Mouse (Mus musculus) kidney, embryonic 14.5 days (tissue): ENCODE measurements around the gene Fndc3b. TPM values are rescaled to one million over a fixed set of nuclear protein-coding genes. Genes with fewer than 3 reads are reported as not detected.

Experiments used
- ATAC-seq: fragments of 200-750 bp; cut with Nextera tagmentation; 2 replicates; pipeline ENCODE4 v1.8.0; 2017; ENCODE audit warnings: moderate number of reproducible peaks, mild to moderate bottlenecking, moderate TSS enrichment, moderate library complexity; ENCODE audit not compliant: low FRiP score, low TSS enrichment
- H3K27ac ChIP-seq: fragments of 300-500 bp; sonication (generic); 2 replicates; pipeline ENCODE4 v1.5.1; 2014; ENCODE audit warnings: low read depth, mild to moderate bottlenecking, low read length, moderate library complexity, mixed read lengths
- H3K27me3 ChIP-seq: fragments of 300-500 bp; sonication (generic); 2 replicates; pipeline ENCODE4 v1.6.1; 2014; ENCODE audit warnings: mild to moderate bottlenecking, low read length; ENCODE audit not compliant: control insufficient read depth, insufficient read depth
- H3K36me3 ChIP-seq: fragments of 300-500 bp; sonication (generic); 2 replicates; pipeline ENCODE4 v1.6.1; 2014; ENCODE audit warnings: low read length, mixed read lengths; ENCODE audit not compliant: control insufficient read depth, insufficient read depth
- H3K4me1 ChIP-seq: fragments of 300-500 bp; sonication (generic); 2 replicates; pipeline ENCODE4 v1.6.1; 2014; ENCODE audit warnings: low read length, mixed read lengths; ENCODE audit not compliant: control insufficient read depth, insufficient read depth
- H3K4me2 ChIP-seq: fragments of 300-500 bp; sonication (generic); replicated peaks from 2 replicates; pipeline ENCODE4 v1.6.1; 2014; ENCODE audit warnings: low read depth, mild to moderate bottlenecking, low read length
- H3K4me3 ChIP-seq: fragments of 300-500 bp; sonication (generic); 2 replicates; pipeline ENCODE4 v1.5.1; 2014; ENCODE audit warnings: mild to moderate bottlenecking, low read length
- H3K9ac ChIP-seq: fragments of 300-500 bp; sonication (generic); 2 replicates; pipeline ENCODE4 v1.6.1; 2014; ENCODE audit warnings: low read depth, mild to moderate bottlenecking, low read length, moderate library complexity
- H3K9me3 ChIP-seq: fragments of 300-500 bp; sonication (generic); 2 replicates; pipeline ENCODE4 v1.6.1; 2016; ENCODE audit warnings: low read length; ENCODE audit not compliant: control insufficient read depth
- WGBS: fragments of 180-500 bp; shearing (Covaris S2); extraction: QIAGEN DNeasy Blood & Tissue Kit; methylation state at CpG from one replicate; pipeline ENCODE4 v1.1.7; 2014; 5-methylcytosine and 5-hydroxymethylcytosine counted together
- polyA plus RNA-seq: library from polyadenylated mRNA; unstranded; fragments of >200 nt; fragmentation: Nextera tagmentation; extraction: Ambion mirVana; gene quantifications from 2 replicates; pipeline ENCODE4 v1.2.1, GENCODE M21; 2014

The Fndc3b gene
- polyA plus RNA-seq, 1 experiment from 2014 or later: 28.7 TPM

DNA sequence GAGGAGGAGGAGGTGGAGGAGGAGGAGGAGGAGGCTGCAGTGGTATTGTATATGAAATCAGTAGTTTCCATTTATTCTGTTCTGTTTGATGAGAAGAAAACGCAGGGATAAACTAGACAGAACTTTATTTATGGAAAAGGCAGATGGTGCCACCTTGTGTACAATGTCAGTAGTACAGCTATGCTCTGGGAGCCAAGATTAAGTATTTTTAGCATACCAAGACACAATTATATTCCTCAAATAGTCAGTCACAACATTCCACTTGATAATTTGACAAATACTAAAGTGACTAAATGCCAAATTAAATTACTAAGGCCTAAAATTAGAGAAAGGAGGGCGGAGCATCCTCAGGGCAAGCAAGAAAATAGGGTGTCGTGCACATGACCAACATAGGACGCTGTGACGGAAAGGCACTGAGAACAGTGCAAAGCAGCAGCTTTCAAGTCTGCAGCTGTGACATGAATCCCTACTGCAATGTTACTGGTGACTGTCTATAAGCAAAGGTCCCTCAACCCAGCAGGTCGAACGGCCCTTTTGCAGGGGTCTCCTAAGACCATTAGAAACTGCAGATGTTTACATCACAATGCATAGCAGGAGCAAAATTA, 244.7 kb downstream of the Fndc3b start:
- WGBS: 78% methylated on average over 7 of the region's 7 CpGs
- Histone ChIP-seq H3K4me1 (no peaks in the 10 kb centered on the region), H3K9me3 (no peaks in the 10 kb centered on the region), H3K4me3 (no peak overlapping the region), H3K9ac (no peak overlapping the region), H3K27me3 (no peaks in the 10 kb centered on the region), H3K36me3 (peaks cover 71% of the 10 kb centered on the region), H3K4me2 (no peak overlapping the region), H3K27ac (no peak overlapping the region)
- ATAC-seq: no peak

DNA sequence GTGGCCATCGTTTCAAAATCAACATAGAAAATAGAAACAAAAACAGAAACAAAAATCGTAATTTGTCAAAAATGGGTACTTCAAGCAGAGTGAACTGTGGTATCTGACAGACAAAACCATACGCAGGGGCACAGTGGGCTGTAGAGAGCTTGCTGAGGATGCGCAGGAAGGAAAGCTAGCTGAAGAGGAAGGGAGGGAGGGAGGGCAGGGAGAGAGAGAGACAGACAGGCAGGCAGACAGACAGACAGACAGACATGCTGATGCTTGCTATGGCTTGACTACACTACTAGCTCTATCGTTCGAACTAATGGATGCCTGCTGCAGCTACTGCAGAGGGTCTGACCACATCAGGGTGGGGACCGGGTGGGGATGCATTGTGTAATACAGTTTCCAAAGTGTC, 247.7 kb downstream of the Fndc3b start:
- H3K4me3 ChIP-seq: no peak overlapping the region
- H3K27ac ChIP-seq: no peak overlapping the region
- peaks cover 80% of the 10 kb centered on the region for H3K36me3 ChIP-seq
- ATAC-seq: no peak
- WGBS: 93% methylated on average over 7 of the region's 7 CpGs
- no peaks in the 10 kb centered on the region for H3K9me3 ChIP-seq
- H3K27me3 ChIP-seq: no peaks in the 10 kb centered on the region
- H3K9ac ChIP-seq: no peak overlapping the region
- no peak overlapping the region for H3K4me2 ChIP-seq
- H3K4me1 ChIP-seq: no peaks in the 10 kb centered on the region

DNA sequence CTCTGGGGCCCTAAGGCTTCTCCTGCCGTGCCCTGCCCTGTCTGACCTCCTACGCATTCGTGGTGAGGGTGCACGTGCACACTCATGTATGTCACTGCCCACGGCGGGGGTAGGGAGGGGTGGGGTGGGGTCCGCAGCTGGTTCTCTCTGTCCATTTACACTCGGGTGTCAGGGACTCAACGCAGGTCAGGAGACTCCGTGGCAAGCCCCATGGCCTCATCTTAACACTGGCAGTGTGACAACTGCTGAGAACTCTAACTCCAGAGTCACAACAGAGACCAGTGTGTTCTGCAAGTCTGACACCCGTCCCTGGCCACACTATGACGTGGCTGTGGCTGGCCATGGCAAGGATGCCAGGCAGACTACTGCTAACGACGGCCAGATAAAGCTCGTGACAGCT, 248.2 kb downstream of the Fndc3b start:
- WGBS: 83% methylated on average over 15 of the region's 15 CpGs

DNA sequence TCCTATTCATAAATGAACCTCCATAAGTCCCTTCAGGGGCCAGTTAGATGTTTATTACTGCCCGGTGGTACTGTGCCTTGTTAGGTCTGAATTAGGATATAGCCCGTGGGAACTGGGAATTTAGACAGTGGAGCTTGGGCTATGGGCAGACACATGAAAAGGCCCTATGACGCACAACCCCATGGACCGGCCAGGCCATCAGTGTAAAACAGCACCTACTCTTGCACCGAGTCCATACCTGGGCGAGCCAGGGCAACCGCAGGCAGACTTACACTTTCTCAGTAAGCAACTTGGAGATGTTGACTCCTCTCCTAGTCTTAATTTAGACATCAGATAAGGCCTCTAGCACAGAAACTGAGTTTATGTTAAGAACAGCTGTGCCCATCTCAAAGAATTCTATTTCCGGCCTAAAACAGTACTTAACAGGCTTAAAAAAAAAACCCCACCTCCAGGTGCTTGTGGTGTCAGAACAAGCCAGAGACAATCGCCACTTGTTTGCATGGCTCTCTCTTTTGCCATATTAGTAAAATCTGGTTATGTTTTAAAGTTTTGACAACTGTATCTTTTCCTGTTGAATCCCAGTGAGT, 248.7 kb downstream of the Fndc3b start:
- Histone ChIP-seq H3K4me2 (no peak overlapping the region), H3K9ac (no peak overlapping the region), H3K27me3 (no peaks in the 10 kb centered on the region), H3K4me3 (no peak overlapping the region), H3K9me3 (no peaks in the 10 kb centered on the region), H3K4me1 (no peaks in the 10 kb centered on the region), H3K36me3 (peaks cover 82% of the 10 kb centered on the region), H3K27ac (no peak overlapping the region)
- 91% methylated on average over 9 of the region's 9 CpGs for WGBS
- no peak for ATAC-seq

More for the DNA sequence above, 248.2 kb downstream of the Fndc3b start:
- Histone ChIP-seq H3K9ac (no peak overlapping the region), H3K27ac (no peak overlapping the region), H3K36me3 (peaks cover 79% of the 10 kb centered on the region), H3K4me2 (no peak overlapping the region), H3K9me3 (no peaks in the 10 kb centered on the region), H3K27me3 (no peaks in the 10 kb centered on the region), H3K4me1 (no peaks in the 10 kb centered on the region), H3K4me3 (no peak overlapping the region)
- ATAC-seq: no peak

DNA sequence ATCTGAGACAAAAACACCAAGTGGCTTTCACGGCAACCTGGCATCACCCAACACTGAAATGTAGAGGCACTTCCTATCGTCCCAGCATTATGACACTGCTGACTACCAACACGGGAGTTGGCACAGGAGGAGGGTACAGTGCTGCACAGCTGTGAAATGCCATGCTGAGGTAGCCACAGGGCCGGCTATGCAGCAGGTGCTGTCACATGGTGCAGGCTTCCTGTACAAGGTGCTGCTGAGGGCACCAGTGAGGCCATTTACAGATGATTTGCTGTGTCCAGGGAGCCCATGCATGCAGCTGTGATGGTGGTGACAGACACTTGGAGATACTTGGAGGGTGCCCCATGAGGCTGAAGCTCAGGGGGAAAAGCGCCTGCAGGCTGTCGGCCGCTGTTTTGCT, 249.2 kb downstream of the Fndc3b start:
- H3K9me3 ChIP-seq: no peaks in the 10 kb centered on the region
- no peaks in the 10 kb centered on the region for H3K4me1 ChIP-seq
- 91% methylated on average over 7 of the region's 7 CpGs for WGBS
- ATAC-seq: no peak
- H3K4me3 ChIP-seq: no peak overlapping the region
- H3K27me3 ChIP-seq: no peaks in the 10 kb centered on the region
- no peak overlapping the region for H3K4me2 ChIP-seq
- H3K9ac ChIP-seq: no peak overlapping the region
- H3K36me3 ChIP-seq: peaks cover 82% of the 10 kb centered on the region
- no peak overlapping the region for H3K27ac ChIP-seq

DNA sequence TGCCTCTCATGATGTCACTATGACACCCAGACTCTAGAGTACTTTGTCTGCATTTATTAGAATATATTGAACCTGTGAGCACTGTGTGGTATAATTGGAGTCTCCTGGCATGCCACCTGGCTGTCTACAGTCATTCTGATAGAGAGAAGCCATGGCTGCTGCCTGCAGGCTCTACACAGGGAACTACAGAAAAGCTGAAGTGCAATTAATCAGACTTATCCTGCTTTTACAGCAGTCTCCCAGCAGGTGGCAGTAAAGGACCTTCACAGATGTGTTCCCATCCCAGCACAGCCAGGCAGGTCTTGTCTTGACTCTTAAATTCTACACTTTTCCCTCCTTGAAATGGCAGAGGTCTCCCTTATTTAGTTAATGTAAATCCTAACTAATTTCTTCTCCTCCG, 250.1 kb downstream of the Fndc3b start:
- Histone ChIP-seq H3K9ac (no peak overlapping the region), H3K9me3 (no peaks in the 10 kb centered on the region), H3K4me1 (no peaks in the 10 kb centered on the region), H3K27me3 (no peaks in the 10 kb centered on the region), H3K4me3 (no peak overlapping the region), H3K36me3 (peaks cover 89% of the 10 kb centered on the region), H3K4me2 (no peak overlapping the region), H3K27ac (no peak overlapping the region)
- 0 out of 2 replicates have a peak, but pooled peaks have one; percentile 51 for ATAC-seq
- 50% methylated on average over 1 of the region's 1 CpGs for WGBS

DNA sequence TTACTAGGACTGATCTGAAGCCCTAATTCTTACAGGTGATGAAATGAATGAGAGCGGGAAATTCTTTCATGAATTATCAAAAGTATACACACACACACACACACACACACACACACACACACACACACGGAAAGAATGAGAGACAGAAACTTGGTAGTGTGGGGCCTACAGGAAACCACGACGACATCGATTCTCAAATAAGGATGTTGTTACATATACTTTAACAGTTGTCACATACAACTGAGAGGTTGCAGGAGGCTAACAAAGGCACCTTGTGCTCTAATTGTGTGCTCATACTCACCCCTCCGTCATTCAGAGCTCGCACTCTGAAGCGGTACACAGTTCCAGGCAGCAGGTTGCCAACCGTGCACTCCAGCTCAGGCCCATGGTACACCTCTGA, 252.7 kb downstream of the Fndc3b start:
- H3K27me3 ChIP-seq: no peaks in the 10 kb centered on the region
- no peak for ATAC-seq
- 93% methylated on average over 9 of the region's 9 CpGs for WGBS
- H3K4me1 ChIP-seq: no peaks in the 10 kb centered on the region
- H3K9me3 ChIP-seq: no peaks in the 10 kb centered on the region
- H3K4me3 ChIP-seq: no peak overlapping the region
- no peak overlapping the region for H3K4me2 ChIP-seq
- no peak overlapping the region for H3K9ac ChIP-seq
- peaks cover 93% of the 10 kb centered on the region for H3K36me3 ChIP-seq
- no peak overlapping the region for H3K27ac ChIP-seq

DNA sequence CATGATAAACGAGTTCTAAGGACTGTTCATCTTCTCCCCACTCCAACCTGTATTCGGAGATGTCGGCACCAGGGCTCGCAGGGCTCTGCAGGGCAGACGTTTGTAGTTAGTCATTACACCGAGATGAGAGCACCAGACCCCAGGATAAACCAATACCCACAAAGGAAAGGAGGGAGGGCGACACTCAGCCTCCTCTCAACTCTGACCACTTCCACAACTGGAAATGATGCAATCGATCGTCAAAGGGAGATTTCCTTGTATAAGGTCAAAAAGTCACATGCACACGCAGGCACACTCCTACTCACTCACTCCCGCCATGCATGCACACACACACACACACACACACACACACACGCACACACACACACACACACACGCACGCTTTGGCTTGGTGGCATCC, 254.6 kb downstream of the Fndc3b start:
- H3K36me3 ChIP-seq: peaks cover 92% of the 10 kb centered on the region
- H3K4me1 ChIP-seq: no peaks in the 10 kb centered on the region
- H3K4me3 ChIP-seq: no peak overlapping the region
- no peaks in the 10 kb centered on the region for H3K9me3 ChIP-seq
- H3K4me2 ChIP-seq: no peak overlapping the region
- no peak for ATAC-seq
- no peak overlapping the region for H3K27ac ChIP-seq
- no peaks in the 10 kb centered on the region for H3K27me3 ChIP-seq
- H3K9ac ChIP-seq: no peak overlapping the region
- WGBS: 88% methylated on average over 14 of the region's 14 CpGs

DNA sequence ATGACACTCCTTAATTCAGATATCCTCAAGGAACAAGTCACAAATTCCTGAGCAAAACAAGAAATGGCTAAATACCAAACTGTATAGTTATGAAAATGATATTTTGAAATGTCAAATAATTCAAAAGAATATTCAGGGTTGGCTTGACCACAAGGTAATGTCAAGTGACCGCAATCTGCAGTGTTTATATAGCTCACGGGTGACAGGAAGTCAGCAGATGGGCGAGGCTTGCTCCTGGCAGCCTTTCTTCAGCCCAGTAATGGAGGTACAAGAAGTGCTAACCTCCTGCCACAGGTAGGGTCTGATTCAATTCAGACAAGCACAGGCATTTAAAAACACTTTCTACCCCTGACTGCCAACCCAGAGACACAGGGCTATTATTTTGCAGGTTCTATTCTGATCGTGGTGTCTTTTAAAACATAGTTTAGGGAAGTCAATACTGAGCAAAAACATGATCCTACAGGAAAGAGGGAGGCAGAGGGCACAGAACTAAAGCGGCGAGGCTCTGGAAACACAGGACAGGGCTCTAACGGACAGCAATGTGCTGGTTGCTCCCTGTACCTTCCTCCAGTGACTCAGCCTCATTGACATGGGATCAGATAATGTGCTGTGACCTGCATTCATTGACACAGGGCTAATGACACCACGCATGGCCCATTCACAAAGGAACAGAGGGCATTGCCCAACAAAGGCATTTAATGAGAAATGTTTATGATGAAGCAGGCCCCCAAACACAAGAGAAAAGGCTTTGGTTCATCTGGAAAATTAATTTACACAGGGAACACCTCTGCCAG, 256.5 kb downstream of the Fndc3b start:
- Histone ChIP-seq H3K27me3 (no peaks in the 10 kb centered on the region), H3K4me2 (no peak overlapping the region), H3K4me1 (no peaks in the 10 kb centered on the region), H3K27ac (no peak overlapping the region), H3K4me3 (no peak overlapping the region), H3K36me3 (peaks cover 91% of the 10 kb centered on the region), H3K9ac (no peak overlapping the region), H3K9me3 (no peaks in the 10 kb centered on the region)
- 82% methylated on average over 8 of the region's 8 CpGs for whole genome bisulfite sequencing
- no peak for ATAC-seq
